Mouse (Mus musculus): ENCODE measurements at regions not wholly inside any gene's neighbourhood (a gene's known extent, or its start where the extent isn't known, plus 50 kb on each side); places are given as distances from the start of the nearest gene placed in this dataset.
"Not testable (repeated sequence)": the region's sequence is repeated elsewhere in the genome, so short reads cannot be mapped to it uniquely, and the experiment has no call there.

DNA sequence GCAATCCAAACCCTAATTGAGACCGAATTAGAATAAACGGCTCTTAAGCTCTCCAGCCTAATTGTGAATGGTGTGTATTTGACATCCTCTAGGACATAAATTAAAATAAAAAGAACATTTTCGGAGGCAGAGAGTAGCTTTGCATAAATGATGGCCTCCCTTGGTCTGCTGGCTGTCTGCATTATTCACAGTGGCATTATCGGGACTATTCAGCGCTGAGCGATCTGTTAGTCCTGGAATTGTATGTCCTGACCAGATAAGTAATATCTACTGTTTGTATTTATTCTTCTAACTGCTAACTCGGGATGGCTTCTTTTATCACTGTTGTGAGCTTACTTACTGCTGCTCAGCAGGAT, 299.6 kb downstream of the Chl1 start:
- no peak for ATAC-seq (ENCODE audit: insufficient read depth, low FRiP score)
- Histone ChIP-seq H3K9ac (ENCODE audit: low read length) (no peak overlapping the region), H3K4me3 (replicated peaks; ENCODE audit: low read length) (0 out of 2 replicates have a peak overlapping the region, but pooled peaks have one; percentile 6), H3K4me2 (ENCODE audit: low read depth, low read length) (peak overlapping the region; percentile 32), H3K27me3 (ENCODE audit: control insufficient read depth, insufficient read depth, low read length) (peaks cover 4% of the 10 kb centered on the region; the same call in 1 of the 2 replicates), H3K36me3 (ENCODE audit: control insufficient read depth, insufficient read depth, low read length) (no peaks in the 10 kb centered on the region), H3K9me3 (replicated peaks; ENCODE audit: control insufficient read depth, low read length) (no peaks in the 10 kb centered on the region), H3K4me1 (ENCODE audit: control insufficient read depth, insufficient read depth, low read length) (no peaks in the 10 kb centered on the region), H3K27ac (ENCODE audit: low read length) (no peak overlapping the region)
- WGBS, result 14% methylated on average over 7 of the region's 7 CpGs

- Histone ChIP-seq H3K27ac (ENCODE audit: low read length) (no peak overlapping the region), H3K9ac (ENCODE audit: low read length) (no peak overlapping the region), H3K36me3 (ENCODE audit: control insufficient read depth, insufficient read depth, low read length) (no peaks in the 10 kb centered on the region), H3K4me3 (replicated peaks; ENCODE audit: low read length) (0 out of 2 replicates have a peak overlapping the region, but pooled peaks have one; percentile 6), H3K4me1 (ENCODE audit: control insufficient read depth, insufficient read depth, low read length) (no peaks in the 10 kb centered on the region), H3K9me3 (replicated peaks; ENCODE audit: control insufficient read depth, low read length) (no peaks in the 10 kb centered on the region), H3K4me2 (ENCODE audit: low read depth, low read length) (peak overlapping the region; percentile 32), H3K27me3 (ENCODE audit: control insufficient read depth, insufficient read depth, low read length) (peaks cover 4% of the 10 kb centered on the region; the same call in 1 of the 2 replicates)
- ATAC-seq (ENCODE audit: insufficient read depth, low FRiP score), result no peak
- WGBS, result under 1% methylated on average over 13 of the region's 13 CpGs
Observed at GRCm38 (mm10) chr6:103810342-103811001, 300.1 kb downstream of the Chl1 start.

- not testable (repeated sequence) for H3K36me3 ChIP-seq (ENCODE audit: control insufficient read depth, insufficient read depth, low read length); H3K9ac ChIP-seq (ENCODE audit: low read length); ATAC-seq (ENCODE audit: insufficient read depth, low FRiP score); H3K27ac ChIP-seq (ENCODE audit: low read length); H3K4me3 ChIP-seq (replicated peaks; ENCODE audit: low read length); H3K27me3 ChIP-seq (ENCODE audit: control insufficient read depth, insufficient read depth, low read length); H3K4me1 ChIP-seq (ENCODE audit: control insufficient read depth, insufficient read depth, low read length); H3K9me3 ChIP-seq (replicated peaks; ENCODE audit: control insufficient read depth, low read length); H3K4me2 ChIP-seq (ENCODE audit: low read depth, low read length)
- WGBS, result 74% methylated on average over 5 of the region's 5 CpGs
Observed at GRCm38 (mm10) chr6:103816396-103816795, 306.0 kb downstream of the Chl1 start.

DNA sequence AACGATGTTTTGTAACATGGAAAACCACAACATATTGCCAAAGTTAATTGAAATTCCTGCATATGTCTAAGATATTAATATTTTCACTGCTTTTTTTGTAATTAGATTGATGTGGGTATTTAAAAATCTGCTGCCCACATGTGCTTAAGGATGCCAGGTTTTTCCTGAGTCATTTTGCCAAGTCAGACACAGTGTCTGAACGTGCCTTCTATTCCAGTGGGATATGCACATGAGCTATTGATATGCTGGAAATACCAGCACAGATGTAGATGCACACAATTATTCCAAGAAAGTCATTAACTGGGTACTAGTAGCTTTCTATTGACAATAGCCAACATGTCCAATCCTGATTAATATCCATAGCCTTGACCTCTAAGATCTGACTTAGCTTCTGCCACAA, 315.7 kb downstream of the Chl1 start:
- no peaks in the 10 kb centered on the region for H3K4me1 ChIP-seq (ENCODE audit: control insufficient read depth, insufficient read depth, low read length)
- WGBS, result 66% methylated on average over 2 of the region's 2 CpGs
- no peak overlapping the region for H3K9ac ChIP-seq (ENCODE audit: low read length)
- no peak overlapping the region for H3K4me3 ChIP-seq (replicated peaks; ENCODE audit: low read length)
- no peak overlapping the region for H3K27ac ChIP-seq (ENCODE audit: low read length)
- H3K9me3 ChIP-seq (replicated peaks; ENCODE audit: control insufficient read depth, low read length), result no peaks in the 10 kb centered on the region
- ATAC-seq (ENCODE audit: insufficient read depth, low FRiP score), result no peak
- no peaks in the 10 kb centered on the region for H3K36me3 ChIP-seq (ENCODE audit: control insufficient read depth, insufficient read depth, low read length)
- H3K4me2 ChIP-seq (ENCODE audit: low read depth, low read length), result no peak overlapping the region
- no peaks in the 10 kb centered on the region for H3K27me3 ChIP-seq (ENCODE audit: control insufficient read depth, insufficient read depth, low read length)

DNA sequence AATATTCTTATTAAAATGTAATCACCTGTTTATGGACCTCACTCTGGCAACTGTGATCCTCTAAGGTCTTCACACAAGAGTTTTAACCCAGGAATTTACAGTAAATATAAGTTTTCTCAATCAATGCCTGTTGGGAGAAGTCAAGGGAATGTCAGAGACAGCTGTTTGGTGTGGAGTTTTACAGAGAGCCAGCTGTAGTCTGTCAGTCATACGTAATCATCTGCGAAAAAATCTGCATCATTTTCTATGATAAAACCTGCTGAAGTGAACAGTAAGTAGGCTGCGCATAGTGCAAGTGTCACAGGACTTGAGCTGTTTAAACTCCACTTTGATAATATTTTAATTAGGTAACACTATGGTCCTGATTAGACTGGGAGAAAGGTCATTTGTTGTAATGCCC, 317.2 kb downstream of the Chl1 start:
- WGBS, result 86% methylated on average over 3 of the region's 3 CpGs
- H3K4me2 ChIP-seq (ENCODE audit: low read depth, low read length), result no peak overlapping the region
- no peaks in the 10 kb centered on the region for H3K4me1 ChIP-seq (ENCODE audit: control insufficient read depth, insufficient read depth, low read length)
- H3K9me3 ChIP-seq (replicated peaks; ENCODE audit: control insufficient read depth, low read length), result no peaks in the 10 kb centered on the region
- no peak overlapping the region for H3K4me3 ChIP-seq (replicated peaks; ENCODE audit: low read length)
- no peaks in the 10 kb centered on the region for H3K36me3 ChIP-seq (ENCODE audit: control insufficient read depth, insufficient read depth, low read length)
- no peak for ATAC-seq (ENCODE audit: insufficient read depth, low FRiP score)
- no peak overlapping the region for H3K27ac ChIP-seq (ENCODE audit: low read length)
- no peak overlapping the region for H3K9ac ChIP-seq (ENCODE audit: low read length)
- no peaks in the 10 kb centered on the region for H3K27me3 ChIP-seq (ENCODE audit: control insufficient read depth, insufficient read depth, low read length)

- WGBS, result 87% methylated on average over 1 of the region's 1 CpGs
- Histone ChIP-seq H3K4me3 (replicated peaks; ENCODE audit: low read length) (no peak overlapping the region), H3K9me3 (replicated peaks; ENCODE audit: control insufficient read depth, low read length) (no peaks in the 10 kb centered on the region), H3K4me1 (ENCODE audit: control insufficient read depth, insufficient read depth, low read length) (no peaks in the 10 kb centered on the region), H3K36me3 (ENCODE audit: control insufficient read depth, insufficient read depth, low read length) (no peaks in the 10 kb centered on the region), H3K27me3 (ENCODE audit: control insufficient read depth, insufficient read depth, low read length) (no peaks in the 10 kb centered on the region), H3K27ac (ENCODE audit: low read length) (no peak overlapping the region), H3K4me2 (ENCODE audit: low read depth, low read length) (no peak overlapping the region), H3K9ac (ENCODE audit: low read length) (no peak overlapping the region)
- ATAC-seq (ENCODE audit: insufficient read depth, low FRiP score), result no peak
Observed at GRCm38 (mm10) chr6:103828866-103829265, 318.5 kb downstream of the Chl1 start.

GRCm38 (mm10) chr6:103832301-103832700, 321.9 kb downstream of the Chl1 start:
- H3K27me3 ChIP-seq (ENCODE audit: control insufficient read depth, insufficient read depth, low read length), result no peaks in the 10 kb centered on the region
- no peaks in the 10 kb centered on the region for H3K9me3 ChIP-seq (replicated peaks; ENCODE audit: control insufficient read depth, low read length)
- H3K36me3 ChIP-seq (ENCODE audit: control insufficient read depth, insufficient read depth, low read length), result no peaks in the 10 kb centered on the region
- H3K27ac ChIP-seq (ENCODE audit: low read length), result no peak overlapping the region
- no peak overlapping the region for H3K4me3 ChIP-seq (replicated peaks; ENCODE audit: low read length)
- H3K4me1 ChIP-seq (ENCODE audit: control insufficient read depth, insufficient read depth, low read length), result no peaks in the 10 kb centered on the region
- ATAC-seq (ENCODE audit: insufficient read depth, low FRiP score), result no peak
- 57% methylated on average over 4 of the region's 4 CpGs for WGBS
- no peak overlapping the region for H3K9ac ChIP-seq (ENCODE audit: low read length)
- H3K4me2 ChIP-seq (ENCODE audit: low read depth, low read length), result no peak overlapping the region

DNA sequence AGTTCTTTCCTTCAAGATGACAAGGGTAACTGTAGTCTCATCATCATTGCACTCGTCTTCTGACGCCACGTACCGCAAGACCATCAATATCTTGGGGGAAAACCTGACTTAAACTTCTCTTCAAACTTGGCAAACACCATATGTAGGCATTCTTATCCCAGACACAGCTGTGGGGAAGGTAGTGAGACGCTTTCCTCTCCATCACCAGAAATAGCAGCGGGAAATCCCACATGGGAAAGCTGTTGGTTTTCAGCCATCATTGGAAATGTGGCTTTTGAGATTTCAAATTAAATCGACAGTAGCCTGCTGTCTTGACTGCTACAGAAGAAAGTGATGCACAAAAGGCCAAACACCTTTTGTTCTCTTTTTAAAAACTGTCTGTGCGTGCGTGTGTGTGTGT, 322.4 kb downstream of the Chl1 start:
- no peak for ATAC-seq (ENCODE audit: insufficient read depth, low FRiP score)
- Histone ChIP-seq H3K36me3 (ENCODE audit: control insufficient read depth, insufficient read depth, low read length) (no peaks in the 10 kb centered on the region), H3K27me3 (ENCODE audit: control insufficient read depth, insufficient read depth, low read length) (no peaks in the 10 kb centered on the region), H3K4me2 (ENCODE audit: low read depth, low read length) (no peak overlapping the region), H3K9ac (ENCODE audit: low read length) (no peak overlapping the region), H3K4me1 (ENCODE audit: control insufficient read depth, insufficient read depth, low read length) (no peaks in the 10 kb centered on the region), H3K4me3 (replicated peaks; ENCODE audit: low read length) (no peak overlapping the region), H3K27ac (ENCODE audit: low read length) (no peak overlapping the region), H3K9me3 (replicated peaks; ENCODE audit: control insufficient read depth, low read length) (no peaks in the 10 kb centered on the region)
- 79% methylated on average over 9 of the region's 9 CpGs for WGBS

- H3K4me3 ChIP-seq (replicated peaks; ENCODE audit: low read length), result no peak overlapping the region
- no peaks in the 10 kb centered on the region for H3K9me3 ChIP-seq (replicated peaks; ENCODE audit: control insufficient read depth, low read length)
- ATAC-seq (ENCODE audit: insufficient read depth, low FRiP score), result no peak
- no peaks in the 10 kb centered on the region for H3K27me3 ChIP-seq (ENCODE audit: control insufficient read depth, insufficient read depth, low read length)
- no peak overlapping the region for H3K4me2 ChIP-seq (ENCODE audit: low read depth, low read length)
- 41% methylated on average over 16 of the region's 16 CpGs for WGBS
- no peaks in the 10 kb centered on the region for H3K4me1 ChIP-seq (ENCODE audit: control insufficient read depth, insufficient read depth, low read length)
- no peaks in the 10 kb centered on the region for H3K36me3 ChIP-seq (ENCODE audit: control insufficient read depth, insufficient read depth, low read length)
- H3K9ac ChIP-seq (ENCODE audit: low read length), result no peak overlapping the region
- no peak overlapping the region for H3K27ac ChIP-seq (ENCODE audit: low read length)
Observed at GRCm38 (mm10) chr6:103833501-103834132, 323.2 kb downstream of the Chl1 start.

Measured in stomach, embryonic 16.5 days (tissue).